Mouse (Mus musculus) limb, embryonic 11.5 days (tissue): ENCODE data around the gene 1700102P08Rik. TPM values are rescaled to one million over a fixed set of nuclear protein-coding genes. Genes with fewer than 3 reads are reported as not detected.

Experiments used
- ATAC-seq: fragments of 200-750 bp; cut with Nextera tagmentation; 2 replicates; pipeline ENCODE4 v1.8.0; 2017; ENCODE audit warnings: low read depth; ENCODE audit not compliant: insufficient number of reproducible peaks, low FRiP score, low TSS enrichment
- DNase-seq: peaks from one replicate; pipeline ENCODE4 v3.0.0-alpha.2; 2015; ENCODE audit warnings: low spot score
- H3K27ac ChIP-seq: fragments of 300-500 bp; sonication (generic); replicated peaks from 2 replicates; pipeline ENCODE4 v1.5.1; 2014; ENCODE audit warnings: low read depth, mild to moderate bottlenecking, low read length
- H3K27me3 ChIP-seq: fragments of 300-500 bp; sonication (generic); 2 replicates; pipeline ENCODE4 v1.6.1; 2014; ENCODE audit warnings: mild to moderate bottlenecking, low read length, mixed read lengths; ENCODE audit not compliant: control insufficient read depth, insufficient read depth
- H3K36me3 ChIP-seq: fragments of 300-500 bp; sonication (generic); 2 replicates; pipeline ENCODE4 v1.6.1; 2014; ENCODE audit warnings: mild to moderate bottlenecking, low read length, moderate library complexity, mixed read lengths; ENCODE audit not compliant: control insufficient read depth, insufficient read depth
- H3K4me1 ChIP-seq: fragments of 300-500 bp; sonication (generic); 2 replicates; pipeline ENCODE4 v1.6.1; 2014; ENCODE audit warnings: low read length, mixed read lengths; ENCODE audit not compliant: control insufficient read depth, insufficient read depth
- H3K4me2 ChIP-seq: fragments of 300-500 bp; sonication (generic); 2 replicates; pipeline ENCODE4 v1.6.1; 2014; ENCODE audit warnings: low read depth, mild to moderate bottlenecking, moderate library complexity; ENCODE audit not compliant: severe bottlenecking
- H3K4me3 ChIP-seq: fragments of 300-500 bp; sonication (generic); 2 replicates; pipeline ENCODE4 v1.5.1; 2014; ENCODE audit warnings: low read depth, low read length
- H3K9ac ChIP-seq: fragments of 300-500 bp; sonication (generic); 2 replicates; pipeline ENCODE4 v1.6.1; 2014; ENCODE audit warnings: mild to moderate bottlenecking, low read length
- H3K9me3 ChIP-seq: fragments of 300-500 bp; sonication (generic); 2 replicates; pipeline ENCODE4 v1.6.1; 2016; ENCODE audit warnings: low read length; ENCODE audit not compliant: control insufficient read depth
- whole genome bisulfite sequencing: fragments of 180-500 bp; shearing (Covaris S2); extraction: QIAGEN DNeasy Blood & Tissue Kit; methylation state at CpG from one replicate; pipeline ENCODE4 v1.1.7; 2014; 5-methylcytosine and 5-hydroxymethylcytosine counted together
- polyA plus RNA-seq: library from polyadenylated mRNA; unstranded; fragments of >200 nt; fragmentation: Nextera tagmentation; extraction: Ambion mirVana; gene quantifications from 2 replicates; pipeline ENCODE4 v1.2.1, GENCODE M21; 2014

Gene 1700102P08Rik
- polyA plus RNA-seq, 1 experiment from 2014 or later, result 0.57 TPM

DNA sequence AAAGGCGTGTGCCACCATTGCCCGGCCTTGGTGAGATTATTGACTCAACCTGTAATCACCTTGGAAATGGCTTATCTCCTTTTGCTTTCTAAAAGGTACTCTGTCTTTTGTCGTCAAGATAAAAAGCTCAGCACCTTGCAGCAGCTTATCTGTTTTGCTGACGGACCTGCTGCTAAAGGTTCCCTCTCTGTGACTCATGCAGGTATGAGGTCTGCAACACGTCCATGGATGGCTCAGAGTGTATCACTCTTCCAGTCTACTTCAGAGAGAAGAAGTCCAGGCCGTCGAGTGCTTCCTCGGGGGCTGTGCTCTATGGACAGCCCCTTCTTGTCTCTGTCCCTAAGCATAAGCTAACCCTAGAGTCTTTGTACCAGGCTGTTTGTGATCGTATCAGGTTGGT, 14.4 kb upstream of the 1700102P08Rik start:
- ATAC-seq (no peak), DNase-seq (no peak)
- Histone ChIP-seq H3K4me3 (no peak overlapping the region), H3K27me3 (no peaks in the 10 kb centered on the region), H3K27ac (no peak overlapping the region), H3K36me3 (peaks cover 37% of the 10 kb centered on the region), H3K4me2 (no peak overlapping the region), H3K9me3 (no peaks in the 10 kb centered on the region), H3K4me1 (no peaks in the 10 kb centered on the region), H3K9ac (no peak overlapping the region)
- 93% methylated on average over 9 of the region's 9 CpGs for WGBS

DNA sequence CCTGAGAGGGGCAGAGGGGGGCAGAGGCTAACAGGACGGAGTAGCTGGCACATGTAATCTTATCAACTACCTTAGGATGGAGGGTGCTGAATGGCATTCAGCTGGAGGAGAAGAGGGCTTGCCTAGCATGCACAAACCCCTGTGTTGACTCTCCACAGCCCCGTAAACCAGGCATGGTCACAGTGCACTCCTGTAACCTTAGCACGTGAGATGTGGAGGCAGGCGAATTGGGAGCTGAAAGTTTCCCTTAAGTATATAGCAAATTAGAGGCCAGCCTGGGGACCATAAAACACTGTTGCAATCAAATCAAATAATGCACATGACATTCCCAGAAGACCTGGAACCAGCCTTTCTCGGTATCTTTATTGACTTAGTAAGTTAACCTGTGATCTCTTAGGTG, 13.9 kb upstream of the 1700102P08Rik start:
- ATAC-seq (no peak), DNase-seq (no peak)
- peaks cover 37% of the 10 kb centered on the region for H3K36me3 ChIP-seq
- H3K27ac ChIP-seq, result no peak overlapping the region
- H3K4me1 ChIP-seq, result no peaks in the 10 kb centered on the region
- H3K9ac ChIP-seq, result no peak overlapping the region
- no peaks in the 10 kb centered on the region for H3K9me3 ChIP-seq
- H3K27me3 ChIP-seq, result no peaks in the 10 kb centered on the region
- H3K4me2 ChIP-seq, result no peak overlapping the region
- no peak overlapping the region for H3K4me3 ChIP-seq
- WGBS, result 91% methylated on average over 5 of the region's 5 CpGs

DNA sequence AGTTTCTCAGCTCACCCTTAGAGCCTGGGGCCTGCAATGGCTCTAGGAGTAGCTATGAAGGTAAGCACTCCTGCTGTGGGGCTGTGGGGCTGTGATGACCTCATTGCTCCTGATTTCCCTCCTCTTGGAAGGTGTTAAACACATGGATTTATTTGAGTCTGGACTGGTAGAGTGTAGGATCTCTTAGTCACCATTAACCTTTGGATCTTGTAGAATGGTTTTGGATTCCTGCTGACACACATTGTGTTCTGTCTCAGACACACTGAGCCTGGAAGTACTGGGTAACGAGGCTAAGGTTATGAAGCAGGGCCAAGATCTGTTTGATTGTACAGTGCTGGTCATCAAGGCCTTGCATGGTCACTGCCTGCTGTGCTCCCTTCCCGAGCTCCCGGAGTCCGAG, 13.3 kb upstream of the 1700102P08Rik start:
- no peaks in the 10 kb centered on the region for H3K4me1 ChIP-seq
- peaks cover 36% of the 10 kb centered on the region for H3K36me3 ChIP-seq
- no peak overlapping the region for H3K27ac ChIP-seq
- H3K9me3 ChIP-seq, result no peaks in the 10 kb centered on the region
- no peak overlapping the region for H3K4me3 ChIP-seq
- no peaks in the 10 kb centered on the region for H3K27me3 ChIP-seq
- DNase-seq (no peak), ATAC-seq (no peak)
- WGBS, result 86% methylated on average over 4 of the region's 4 CpGs
- no peak overlapping the region for H3K9ac ChIP-seq
- no peak overlapping the region for H3K4me2 ChIP-seq

- Histone ChIP-seq H3K9me3 (no peaks in the 10 kb centered on the region), H3K9ac (no peak overlapping the region), H3K27ac (no peak overlapping the region), H3K4me1 (no peaks in the 10 kb centered on the region), H3K27me3 (no peaks in the 10 kb centered on the region), H3K36me3 (peaks cover 37% of the 10 kb centered on the region), H3K4me2 (no peak overlapping the region), H3K4me3 (no peak overlapping the region)
- DNase-seq (no peak), ATAC-seq (no peak)
- whole genome bisulfite sequencing, result 96% methylated on average over 9 of the region's 9 CpGs
Measured at GRCm38 (mm10) chr9:108381382-108381781, 11.2 kb upstream of the 1700102P08Rik start.

DNA sequence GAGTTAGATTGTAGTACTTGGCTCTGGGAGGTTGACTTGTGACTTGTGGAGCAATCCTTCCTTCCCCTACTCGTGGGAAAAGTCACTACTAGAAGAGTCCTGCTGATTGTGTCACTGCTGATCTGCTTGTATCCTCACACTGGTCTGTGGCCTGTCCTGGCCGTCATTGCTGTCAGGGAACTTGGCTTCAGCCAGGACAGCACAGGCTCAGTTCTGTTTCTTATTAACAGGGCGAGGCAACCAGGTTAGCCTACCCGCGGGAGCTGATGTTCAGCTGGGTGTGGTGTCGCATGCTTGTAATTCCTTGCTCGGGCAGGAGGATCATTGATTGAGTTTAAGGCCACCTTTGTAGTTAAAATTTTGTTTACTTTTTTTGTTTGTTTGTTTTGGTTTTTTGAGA, 7.6 kb upstream of the 1700102P08Rik start:
- Histone ChIP-seq H3K27ac (no peak overlapping the region), H3K9me3 (no peaks in the 10 kb centered on the region), H3K4me3 (no peak overlapping the region), H3K36me3 (peaks cover 41% of the 10 kb centered on the region), H3K4me2 (no peak overlapping the region), H3K4me1 (no peaks in the 10 kb centered on the region), H3K9ac (no peak overlapping the region), H3K27me3 (no peaks in the 10 kb centered on the region)
- ATAC-seq (no peak), DNase-seq (no peak)
- WGBS, result 67% methylated on average over 7 of the region's 7 CpGs

DNA sequence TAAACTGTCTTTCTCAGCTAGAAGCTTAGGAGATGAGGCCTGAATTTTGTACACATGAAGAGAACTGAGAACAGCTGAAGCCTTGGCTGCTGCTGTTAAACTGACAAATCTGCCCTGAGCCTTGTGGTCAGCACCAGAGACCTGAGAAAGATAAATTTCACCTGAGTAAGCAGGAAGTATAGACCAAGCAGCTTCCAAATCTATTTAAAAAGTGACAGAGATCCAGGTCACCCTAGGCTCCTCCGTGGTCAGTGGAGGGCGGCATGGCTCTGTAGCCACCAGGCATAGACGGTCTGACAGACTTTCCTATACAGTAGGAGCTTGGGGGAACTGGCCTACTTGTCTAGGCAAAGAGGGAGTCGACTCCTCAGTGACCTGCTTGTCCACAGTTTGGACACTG, 5.8 kb upstream of the 1700102P08Rik start:
- no peak overlapping the region for H3K27ac ChIP-seq
- no peaks in the 10 kb centered on the region for H3K4me1 ChIP-seq
- 84% methylated on average over 4 of the region's 4 CpGs for WGBS
- ATAC-seq (no peak), DNase-seq (no peak)
- H3K4me2 ChIP-seq, result no peak overlapping the region
- no peaks in the 10 kb centered on the region for H3K9me3 ChIP-seq
- H3K9ac ChIP-seq, result no peak overlapping the region
- H3K36me3 ChIP-seq, result peaks cover 40% of the 10 kb centered on the region
- H3K4me3 ChIP-seq, result no peak overlapping the region
- no peaks in the 10 kb centered on the region for H3K27me3 ChIP-seq

DNA sequence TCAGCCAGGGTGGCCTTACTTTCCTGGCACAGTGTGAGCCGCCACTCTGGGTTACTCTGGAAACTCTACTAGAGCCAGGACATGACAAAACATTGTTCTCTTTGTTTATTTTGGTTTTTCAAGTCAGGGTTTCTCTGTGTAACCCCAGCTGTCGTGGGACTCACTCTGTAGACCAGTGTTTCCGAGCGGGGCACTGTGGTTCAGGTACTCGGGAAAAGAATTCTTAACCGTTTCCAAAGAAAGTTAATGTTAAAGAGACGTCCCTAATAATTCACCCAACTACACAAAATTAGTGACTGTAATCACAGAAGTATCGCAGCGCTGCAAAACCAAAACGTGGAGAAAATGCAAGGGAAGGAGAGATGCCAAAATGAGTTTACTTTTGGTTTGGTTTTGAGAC, 4.0 kb upstream of the 1700102P08Rik start:
- H3K9ac ChIP-seq, result no peak overlapping the region
- no peak for ATAC-seq
- no peak overlapping the region for H3K4me3 ChIP-seq
- WGBS, result 94% methylated on average over 10 of the region's 10 CpGs
- no peaks in the 10 kb centered on the region for H3K9me3 ChIP-seq
- no peaks in the 10 kb centered on the region for H3K4me1 ChIP-seq
- H3K4me2 ChIP-seq, result no peak overlapping the region
- DNase-seq, result no peak
- peaks cover 40% of the 10 kb centered on the region for H3K36me3 ChIP-seq
- no peak overlapping the region for H3K27ac ChIP-seq
- no peaks in the 10 kb centered on the region for H3K27me3 ChIP-seq

- Histone ChIP-seq H3K36me3 (peaks cover 36% of the 10 kb centered on the region), H3K4me1 (no peaks in the 10 kb centered on the region), H3K9ac (no peak overlapping the region), H3K27me3 (no peaks in the 10 kb centered on the region), H3K9me3 (no peaks in the 10 kb centered on the region), H3K27ac (no peak overlapping the region), H3K4me2 (no peak overlapping the region), H3K4me3 (no peak overlapping the region)
- DNase-seq (no peak), ATAC-seq (no peak)
- WGBS, result 90% methylated on average over 6 of the region's 6 CpGs
Measured at GRCm38 (mm10) chr9:108389220-108389619, 3.4 kb upstream of the 1700102P08Rik start.

- no peak overlapping the region for H3K27ac ChIP-seq
- no peak overlapping the region for H3K9ac ChIP-seq
- H3K27me3 ChIP-seq, result no peaks in the 10 kb centered on the region
- ATAC-seq, result no peak
- no peak for DNase-seq
- peaks cover 14% of the 10 kb centered on the region; the same call in 1 of the 2 replicates for H3K36me3 ChIP-seq
- H3K4me2 ChIP-seq, result no peak overlapping the region
- 94% methylated on average over 6 of the region's 6 CpGs for WGBS
- no peaks in the 10 kb centered on the region for H3K9me3 ChIP-seq
- H3K4me1 ChIP-seq, result no peaks in the 10 kb centered on the region
- H3K4me3 ChIP-seq, result no peak overlapping the region
Measured at GRCm38 (mm10) chr9:108394191-108394590, 1.6 kb downstream of the 1700102P08Rik start.
